Mouse (Mus musculus) small intestine, adult 2 months (tissue): Measurements from ENCODE around the gene Mettl23. TPM values are rescaled to one million over a fixed set of nuclear protein-coding genes. Genes with fewer than 3 reads are reported as not detected.
A peak's percentile ranks its signal among the peaks of the same experiment; 100 is the strongest.

ENCODE experiments used
- H3K27ac ChIP-seq: fragments of 200-500 bp; 2 replicates; pipeline ENCODE4 v1.5.1; 2012; ENCODE audit warnings: low read depth, low read length, control low read depth, inconsistent platforms; ENCODE audit not compliant: insufficient read depth
- H3K27me3 ChIP-seq: fragments of 200-500 bp; 2 replicates; pipeline ENCODE4 v1.6.1; 2012; ENCODE audit warnings: mild to moderate bottlenecking, moderate library complexity, low read length, inconsistent platforms; ENCODE audit not compliant: control insufficient read depth, insufficient read depth
- H3K36me3 ChIP-seq: fragments of 200-500 bp; 2 replicates; pipeline ENCODE4 v1.6.1; 2012; ENCODE audit warnings: mild to moderate bottlenecking, low read length, control low read depth, inconsistent platforms; ENCODE audit not compliant: control insufficient read depth, insufficient read depth
- H3K4me1 ChIP-seq: fragments of 200-500 bp; 2 replicates; pipeline ENCODE4 v1.6.1; 2012; ENCODE audit warnings: low read length, inconsistent platforms, mixed read lengths; ENCODE audit not compliant: control insufficient read depth, insufficient read depth, insufficient read length
- H3K4me3 ChIP-seq: fragments of 200-500 bp; 2 replicates; pipeline ENCODE4 v1.5.1; 2012; ENCODE audit warnings: low read depth, mild to moderate bottlenecking, control low read depth, inconsistent platforms, low read length, moderate library complexity
- CTCF ChIP-seq: fragments of 200-500 bp; IDR thresholded peaks from 2 replicates; pipeline ENCODE4 v1.5.1; 2012; ENCODE audit warnings: low read depth, mild to moderate bottlenecking, control low read depth, inconsistent platforms, low read length, moderate library complexity, mixed read lengths; ENCODE audit not compliant: insufficient replicate concordance, insufficient read length; ENCODE audit errors: extremely low read depth
- POLR2A ChIP-seq: fragments of 200-500 bp; IDR thresholded peaks from 2 replicates; pipeline ENCODE4 v1.6.1; 2012; ENCODE audit warnings: low read depth, mild to moderate bottlenecking, control low read depth, inconsistent platforms, low read length, moderate library complexity
- WGBS: fragments of 180-500 bp; shearing (Covaris S2); methylation state at CpG from one replicate; pipeline ENCODE4 v1.1.7; 2018; 5-methylcytosine and 5-hydroxymethylcytosine counted together
- polyA plus RNA-seq: library from polyadenylated mRNA; depleted of rRNA; stranded (reverse); fragments of >200 nt; gene quantifications from 2 replicates; pipeline ENCODE4 v1.2.3, GENCODE M21; 2012

The Mettl23 gene
- polyA plus RNA-seq, 1 experiment, result 10.3 TPM

DNA sequence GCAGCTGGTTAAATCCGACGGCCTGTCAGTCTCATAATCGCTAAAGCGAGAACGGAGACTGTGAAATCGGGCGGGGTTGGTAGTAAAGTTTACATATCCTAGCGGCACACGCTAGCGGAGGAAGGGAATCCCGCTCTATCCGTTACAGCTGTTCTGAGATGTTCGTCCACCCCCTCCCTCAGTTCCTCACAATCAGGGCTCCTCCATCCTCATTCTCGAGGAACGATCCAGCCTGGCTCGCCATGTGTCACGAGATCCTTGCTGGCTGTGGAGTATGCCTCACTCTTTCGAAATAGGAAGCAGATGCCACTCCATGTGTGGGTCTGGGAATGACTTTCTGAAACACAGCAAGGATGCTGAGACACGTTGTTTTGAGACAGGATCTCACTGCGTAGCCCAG lies 30.9 kb downstream of the Mettl23 start:
- no peaks in the 10 kb centered on the region for H3K4me1 ChIP-seq
- no peaks in the 10 kb centered on the region for H3K27me3 ChIP-seq
- no peak overlapping the region for H3K4me3 ChIP-seq
- H3K36me3 ChIP-seq, result peaks cover 44% of the 10 kb centered on the region
- 92% methylated on average over 20 of the region's 20 CpGs for WGBS
- TF ChIP-seq CTCF (no peak), POLR2A (no peak)
- H3K27ac ChIP-seq, result no peak overlapping the region

- Histone ChIP-seq H3K27ac (no peak overlapping the region), H3K27me3 (no peaks in the 10 kb centered on the region), H3K4me1 (no peaks in the 10 kb centered on the region), H3K36me3 (peaks cover 15% of the 10 kb centered on the region), H3K4me3 (no peak overlapping the region)
- 35% methylated on average over 8 of the region's 8 CpGs for WGBS
- TF ChIP-seq CTCF (no peak), POLR2A (no peak)
Observed at GRCm38 (mm10) chr11:116878454-116878853, 35.4 kb downstream of the Mettl23 start.

- TF ChIP-seq CTCF (no peak), POLR2A (no peak)
- WGBS, result 63% methylated on average over 7 of the region's 7 CpGs
- H3K36me3 ChIP-seq, result no peaks in the 10 kb centered on the region
Observed at GRCm38 (mm10) chr11:116880839-116881238, 37.8 kb downstream of the Mettl23 start.

GRCm38 (mm10) chr11:116881440-116881839 lies 38.4 kb downstream of the Mettl23 start:
- H3K36me3 ChIP-seq, result no peaks in the 10 kb centered on the region
- TF ChIP-seq POLR2A (no peak), CTCF (no peak)

More at GRCm38 (mm10) chr11:116880839-116881238, 37.8 kb downstream of the Mettl23 start:
- no peaks in the 10 kb centered on the region; the same call in 1 of the 2 replicates for H3K4me1 ChIP-seq
- H3K27ac ChIP-seq, result no peak overlapping the region
- no peak overlapping the region for H3K4me3 ChIP-seq
- 0 out of 2 replicates have a peak, but pooled peaks cover 3% of the 10 kb centered on the region for H3K27me3 ChIP-seq

DNA sequence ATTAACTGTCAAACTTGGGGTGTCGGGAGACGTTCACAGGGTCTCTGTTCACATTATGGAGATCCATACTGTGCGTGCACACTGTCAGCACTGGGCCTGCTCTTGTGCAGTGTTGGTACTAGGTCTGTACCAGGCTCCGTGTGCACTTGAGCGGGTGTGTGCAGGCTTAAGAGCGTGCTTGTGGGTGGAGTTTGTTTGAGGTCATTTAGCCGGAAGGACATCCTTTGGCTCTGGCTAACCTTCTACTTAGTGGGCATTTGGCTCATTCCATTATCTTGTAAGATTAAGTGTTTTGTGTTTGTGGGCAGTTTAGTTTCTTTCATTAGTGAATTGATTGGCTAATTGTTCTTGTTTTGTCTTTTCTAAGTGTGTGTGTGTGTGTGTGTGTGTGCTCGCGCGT lies 39.4 kb downstream of the Mettl23 start:
- no peak for TF ChIP-seq POLR2A
- no peak for TF ChIP-seq CTCF
- Histone ChIP-seq H3K4me1 (no peaks in the 10 kb centered on the region; the same call in 1 of the 2 replicates), H3K36me3 (no peaks in the 10 kb centered on the region), H3K27me3 (0 out of 2 replicates have a peak, but pooled peaks cover 3% of the 10 kb centered on the region), H3K4me3 (no peak overlapping the region), H3K27ac (no peak overlapping the region)
- WGBS, result 82% methylated on average over 10 of the region's 10 CpGs

More at GRCm38 (mm10) chr11:116881440-116881839, 38.4 kb downstream of the Mettl23 start:
- no peak overlapping the region for H3K27ac ChIP-seq
- 65% methylated on average over 5 of the region's 5 CpGs for WGBS
- no peaks in the 10 kb centered on the region; the same call in 1 of the 2 replicates for H3K4me1 ChIP-seq
- H3K4me3 ChIP-seq, result no peak overlapping the region
- 0 out of 2 replicates have a peak, but pooled peaks cover 3% of the 10 kb centered on the region for H3K27me3 ChIP-seq

DNA sequence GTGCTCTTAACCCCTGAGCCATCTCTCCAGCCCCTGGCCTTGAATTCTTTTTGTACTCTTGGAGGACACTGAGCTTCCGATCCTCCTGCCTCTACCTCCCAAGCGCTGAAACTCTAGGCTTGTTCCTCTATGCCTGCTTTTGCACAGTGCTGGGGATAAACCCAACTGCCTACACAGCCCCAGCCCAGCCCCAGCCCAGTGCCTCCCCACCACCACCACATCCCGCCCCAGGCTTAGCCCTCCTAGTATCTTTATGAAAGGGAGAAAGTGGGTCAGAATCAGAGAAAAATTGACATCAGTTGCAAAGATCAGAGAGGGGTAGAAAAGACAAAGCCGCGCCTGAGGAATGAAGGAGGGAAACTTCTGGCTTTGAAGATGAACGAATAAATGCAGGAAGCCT lies 41.0 kb downstream of the Mettl23 start:
- Histone ChIP-seq H3K36me3 (no peaks in the 10 kb centered on the region), H3K27ac (no peak overlapping the region), H3K4me1 (no peaks in the 10 kb centered on the region; the same call in 1 of the 2 replicates), H3K27me3 (0 out of 2 replicates have a peak, but pooled peaks cover 3% of the 10 kb centered on the region), H3K4me3 (no peak overlapping the region)
- TF ChIP-seq CTCF, result no peak
- TF ChIP-seq POLR2A, result no peak
- 87% methylated on average over 6 of the region's 6 CpGs for WGBS

GRCm38 (mm10) chr11:116885275-116886151 lies 42.4 kb downstream of the Mettl23 start:
- no peak overlapping the region for H3K27ac ChIP-seq
- no peaks in the 10 kb centered on the region for H3K36me3 ChIP-seq
- 0 out of 2 replicates have a peak, but pooled peaks cover 3% of the 10 kb centered on the region for H3K27me3 ChIP-seq
- H3K4me1 ChIP-seq, result no peaks in the 10 kb centered on the region; the same call in 1 of the 2 replicates
- H3K4me3 ChIP-seq, result peak overlapping the region; percentile 2; the same call in 1 of the 2 replicates
- peak; percentile 90; the same call in 1 of the 2 replicates for TF ChIP-seq CTCF
- no peak for TF ChIP-seq POLR2A
- 5% methylated on average over 28 of the region's 28 CpGs for WGBS
